Mouse (Mus musculus) adrenal gland, postnatal 4 days (tissue): ENCODE results near the gene Slit3. TPM values are rescaled to one million over a fixed set of nuclear protein-coding genes. Genes with fewer than 3 reads are reported as not detected.

Experiments used
- DNase-seq, 2 experiments: peaks; one replicate each; pipeline ENCODE4 v3.0.0; 2021 to 2022; ENCODE audit warnings: low spot score in 2 of 2, mixed read lengths in 2 of 2
- total RNA-seq, 2 experiments: library from RNA; stranded (reverse); gene quantifications; 2 replicates each; pipeline ENCODE4 v1.2.3; 2021

Slit3 gene
- total RNA-seq, 2 experiments from 2014 or later = 60.3 to 62.2 TPM

DNA sequence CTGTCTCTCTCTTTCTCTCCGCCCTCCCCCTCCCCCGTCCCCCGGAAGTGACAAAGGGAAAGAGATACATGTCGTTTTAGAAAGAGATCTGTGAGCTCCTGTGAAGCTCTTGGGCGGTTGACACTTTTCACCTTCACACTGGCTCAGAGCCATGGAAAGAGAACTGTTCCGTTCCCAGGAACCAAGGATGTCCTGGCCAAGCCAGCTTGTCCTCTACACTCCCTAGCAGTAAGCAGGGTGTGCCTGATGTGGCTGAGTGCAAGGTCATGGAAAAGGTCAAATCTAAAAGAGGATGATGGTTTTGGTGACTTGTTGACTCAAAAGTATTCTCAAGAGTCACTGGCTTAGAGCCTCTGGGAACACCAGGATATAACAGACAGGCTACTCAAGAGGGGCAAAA lies 219.7 kb downstream of the Slit3 start:
- no peak for DNase-seq

DNA sequence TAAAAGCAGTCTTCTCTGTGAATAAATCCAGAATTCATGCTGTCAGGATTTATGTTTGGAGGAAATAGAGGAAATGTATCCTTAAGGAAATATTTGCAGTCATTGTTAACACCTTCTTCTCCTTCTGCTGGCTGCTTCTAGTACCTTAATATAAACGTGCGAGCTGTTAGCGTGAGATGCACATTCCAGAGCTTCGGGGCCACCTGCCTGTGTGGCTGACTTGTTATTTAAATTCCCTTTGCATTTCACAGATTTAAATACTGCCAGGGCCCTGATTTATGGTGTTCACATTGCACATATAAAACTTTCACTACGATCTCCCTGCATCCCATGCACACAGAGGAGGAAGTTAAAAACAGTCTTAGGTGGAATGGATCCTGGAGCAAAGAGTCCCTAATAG lies 221.5 kb downstream of the Slit3 start:
- no peak for DNase-seq

DNA sequence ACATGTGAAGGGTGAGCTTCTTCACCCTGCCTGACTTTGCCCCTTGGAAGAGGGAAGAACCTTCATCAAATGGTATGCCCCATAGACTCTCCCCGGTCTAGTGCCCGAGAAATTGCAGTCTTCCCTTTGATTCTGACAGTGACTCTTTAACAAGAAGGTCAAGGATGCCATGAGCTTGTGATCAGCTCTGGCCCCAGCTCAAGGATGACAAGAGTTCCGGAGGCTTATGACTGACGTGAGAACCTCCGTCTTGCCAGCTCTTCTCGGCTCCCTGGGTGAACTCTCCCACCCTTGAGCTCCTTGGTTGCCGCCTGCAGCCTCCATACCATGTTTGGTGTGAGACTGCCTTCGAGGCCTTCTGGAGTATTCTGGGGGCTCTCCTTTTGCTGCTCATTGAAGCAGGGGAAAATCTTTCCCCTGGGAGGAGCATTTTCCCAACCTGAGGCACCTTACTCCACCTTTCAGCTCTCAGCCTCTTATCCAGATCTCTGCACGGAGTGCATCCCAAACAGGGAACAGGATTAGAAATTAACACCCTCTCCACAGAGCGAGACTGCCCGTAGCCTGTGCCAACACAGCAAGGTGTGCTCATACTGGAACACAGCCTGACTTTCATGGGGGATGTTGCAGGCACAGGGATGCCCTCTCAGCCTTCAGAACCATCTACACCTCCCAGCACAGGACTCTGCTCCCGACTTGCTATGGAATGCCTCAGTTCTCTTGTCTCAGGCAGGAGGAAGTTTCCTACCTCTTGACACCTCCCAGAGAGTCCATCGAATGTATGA lies 224.9 kb downstream of the Slit3 start:
- no peak for DNase-seq

DNA sequence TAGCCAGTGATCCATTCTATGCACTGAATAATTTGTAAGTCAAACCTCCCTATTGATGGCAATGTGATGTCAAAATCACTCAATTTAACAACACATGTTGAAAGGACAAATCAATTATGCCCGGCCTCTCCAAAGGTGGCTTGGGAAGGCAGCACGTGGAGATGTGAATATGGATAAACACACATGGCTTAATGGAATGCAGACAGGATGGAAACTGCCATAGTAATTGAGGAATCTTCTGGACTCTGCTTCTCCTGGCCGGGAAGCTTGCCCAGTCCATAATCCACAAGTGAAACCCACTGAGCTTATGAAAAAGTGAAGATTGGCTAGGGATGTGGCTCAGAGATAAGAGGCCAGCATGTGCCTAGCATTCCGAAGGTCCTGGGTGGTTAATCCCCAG lies 227.1 kb downstream of the Slit3 start:
- DNase-seq = no peak

DNA sequence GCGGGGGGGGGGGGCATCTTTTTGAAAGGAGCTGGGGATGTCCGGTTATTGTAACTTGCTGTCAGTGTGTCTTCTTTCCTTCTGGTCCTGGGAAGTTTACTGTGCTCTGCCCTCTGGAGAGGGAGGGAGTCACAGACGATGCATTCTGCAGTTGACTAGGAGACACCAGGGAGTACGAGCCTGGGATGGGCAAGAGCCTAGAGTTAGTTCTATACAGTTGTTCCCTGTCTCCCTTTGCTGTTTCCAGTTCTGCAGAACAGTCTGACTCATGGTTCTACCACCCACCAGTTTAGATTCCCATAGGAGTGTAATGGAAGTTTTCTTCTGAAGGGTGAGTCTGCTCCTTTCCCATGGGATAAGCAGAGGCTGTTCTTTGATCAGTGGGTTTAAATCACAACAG lies 229.9 kb downstream of the Slit3 start:
- DNase-seq = no peak

DNA sequence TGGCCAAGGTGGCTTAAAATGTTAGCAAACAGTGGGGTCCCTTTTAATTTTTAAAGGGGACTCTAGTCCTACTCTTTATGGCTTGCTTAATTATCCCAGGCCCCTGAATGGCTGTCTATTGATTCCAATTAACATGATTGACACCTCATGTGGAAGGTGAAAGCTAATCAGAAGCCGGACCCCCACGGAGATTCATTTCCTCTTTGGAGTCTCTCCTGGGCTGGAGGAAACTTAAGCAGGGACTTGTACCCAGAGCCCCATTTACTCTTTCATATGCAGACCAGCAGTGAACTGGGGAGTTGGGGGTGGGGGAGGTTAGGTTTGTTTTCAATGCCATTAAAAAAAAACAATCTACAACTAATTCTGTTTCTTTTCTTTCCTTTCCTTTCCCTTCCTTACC lies 230.4 kb downstream of the Slit3 start:
- no peak for DNase-seq

DNA sequence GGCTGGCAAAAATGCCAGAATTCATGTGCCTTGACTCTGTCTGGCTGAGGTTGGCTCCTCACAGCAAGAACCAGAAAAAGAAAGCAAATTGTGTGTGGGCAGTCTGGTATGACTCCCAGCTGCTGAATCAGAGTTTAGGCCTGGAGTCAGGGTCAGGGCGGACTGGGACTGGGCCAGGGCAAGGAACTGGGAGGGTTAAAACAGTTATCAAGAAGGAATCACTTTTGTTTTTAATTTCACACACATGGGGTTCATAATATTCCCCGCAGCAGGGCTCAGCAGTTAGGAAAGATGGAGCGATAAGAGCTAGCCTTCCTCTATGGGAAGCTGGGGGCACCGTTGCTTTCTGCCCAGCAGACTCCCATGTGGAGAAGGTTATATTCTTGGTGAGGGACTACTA lies 234.8 kb downstream of the Slit3 start:
- no peak for DNase-seq

DNA sequence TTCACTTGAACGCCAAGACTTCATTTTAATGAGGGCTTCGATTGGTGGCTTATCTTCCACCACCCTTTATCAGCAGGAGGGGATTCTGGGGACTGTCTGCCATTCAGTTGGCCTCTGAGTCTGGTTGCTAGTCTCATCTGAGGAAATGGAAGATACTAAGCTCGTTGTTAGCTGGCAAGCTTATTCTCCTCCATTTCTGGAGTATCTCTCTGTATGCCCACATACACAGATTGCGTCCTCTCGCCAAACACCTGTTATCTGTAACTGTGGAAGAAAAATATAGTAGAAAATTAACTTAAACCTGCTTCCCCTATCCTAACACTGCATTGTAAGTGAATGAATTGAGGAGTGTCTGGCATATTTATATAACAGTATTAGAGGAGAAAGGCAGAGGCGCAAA lies 240.0 kb downstream of the Slit3 start:
- DNase-seq = no peak

DNA sequence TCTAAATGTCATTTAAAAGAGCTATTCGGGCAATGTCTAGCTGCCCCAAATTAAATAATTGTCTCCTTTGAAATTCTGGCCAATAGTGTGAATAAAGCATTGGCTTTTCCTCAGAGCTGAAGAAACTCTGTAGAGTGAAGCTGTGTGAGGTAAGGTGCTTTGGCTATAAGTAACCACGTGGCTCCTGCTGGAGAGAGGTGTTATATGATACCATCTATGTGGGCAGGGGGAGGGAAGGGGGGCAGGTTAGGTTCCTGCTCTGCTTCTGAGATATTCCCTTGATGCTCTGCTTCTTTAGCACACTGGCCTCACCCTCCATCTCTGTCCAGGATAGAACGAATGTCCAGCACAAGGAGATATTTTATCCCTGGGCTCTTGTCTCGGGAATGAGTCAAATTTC lies 242.0 kb downstream of the Slit3 start:
- no peak for DNase-seq

DNA sequence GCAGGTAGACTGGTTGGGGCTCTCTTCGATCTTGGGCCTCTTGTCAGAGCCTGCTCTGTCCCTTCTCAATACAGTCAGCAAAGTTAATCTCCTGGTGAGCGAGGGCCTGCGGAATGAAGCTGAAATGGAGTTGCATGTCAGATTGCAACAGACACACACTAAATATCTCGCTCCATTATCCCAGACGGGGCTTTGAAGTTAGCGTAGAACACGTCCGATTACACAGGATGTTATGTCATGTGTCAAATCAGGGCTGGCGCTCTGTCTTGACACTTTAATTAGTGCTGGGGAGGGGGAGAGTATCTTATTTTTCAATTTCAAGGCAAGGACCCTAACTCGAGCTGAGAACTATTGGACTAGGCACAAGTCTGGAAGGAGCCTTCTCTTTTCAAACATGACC lies 243.4 kb downstream of the Slit3 start:
- DNase-seq = no peak

DNA sequence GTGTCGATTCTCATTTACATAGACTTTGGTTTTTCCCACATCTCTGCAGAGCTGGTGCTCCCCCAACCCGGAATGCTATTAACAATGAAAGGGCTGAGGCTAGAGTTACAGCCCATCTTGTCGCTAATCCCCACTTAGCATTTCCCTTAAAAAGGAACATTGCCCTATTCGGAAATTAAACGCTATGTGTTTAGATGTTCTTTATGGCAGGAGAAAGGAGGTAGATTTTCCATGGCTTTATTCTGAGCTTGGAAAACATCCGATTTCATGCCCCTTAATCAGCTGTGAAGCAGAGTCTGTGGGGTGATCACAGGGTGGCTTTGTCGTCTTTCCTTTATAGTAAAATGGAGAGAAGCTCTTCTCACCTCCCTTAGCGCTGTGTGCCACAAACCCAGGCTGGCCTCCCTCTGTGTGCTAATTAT lies 244.5 kb downstream of the Slit3 start:
- DNase-seq = no peak

DNA sequence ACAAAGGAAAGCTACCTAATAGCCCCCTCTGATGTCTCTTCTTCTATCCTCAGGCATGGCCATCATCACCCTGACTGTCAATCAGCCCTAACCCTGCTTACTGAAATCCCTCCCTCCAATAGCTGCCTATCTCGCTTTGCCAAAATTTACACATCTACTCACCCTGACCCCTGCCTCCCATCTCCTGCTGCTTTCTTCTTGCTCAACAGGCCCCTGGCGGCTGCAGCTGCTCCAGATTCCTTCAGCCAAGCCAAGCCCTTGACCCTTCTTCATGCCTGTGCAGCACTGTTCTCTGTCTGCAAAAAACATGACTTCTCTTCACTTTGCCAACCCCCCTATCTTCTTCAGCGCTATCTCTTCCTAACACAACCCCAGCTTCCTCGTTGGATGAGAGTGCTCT lies 245.6 kb downstream of the Slit3 start:
- no peak for DNase-seq

DNA sequence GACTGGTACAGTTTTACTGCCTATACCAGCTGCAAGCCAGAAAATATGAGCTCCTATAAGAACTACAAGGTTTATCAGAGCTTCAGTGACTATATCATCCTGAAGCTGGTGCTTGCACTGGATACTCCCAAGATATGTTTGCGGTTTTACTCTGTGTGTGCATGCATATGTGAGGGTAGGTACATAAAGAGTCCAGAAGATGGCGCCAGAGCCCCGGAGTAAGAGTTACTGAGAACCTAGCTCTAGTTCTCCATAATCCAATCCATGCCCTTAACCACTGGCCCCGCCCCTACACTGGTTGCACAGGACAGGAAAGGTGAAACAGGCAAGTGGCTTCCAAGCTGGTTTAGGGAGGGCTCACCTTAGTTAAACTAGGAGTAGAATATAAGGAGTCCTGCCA lies 246.2 kb downstream of the Slit3 start:
- DNase-seq = no peak

DNA sequence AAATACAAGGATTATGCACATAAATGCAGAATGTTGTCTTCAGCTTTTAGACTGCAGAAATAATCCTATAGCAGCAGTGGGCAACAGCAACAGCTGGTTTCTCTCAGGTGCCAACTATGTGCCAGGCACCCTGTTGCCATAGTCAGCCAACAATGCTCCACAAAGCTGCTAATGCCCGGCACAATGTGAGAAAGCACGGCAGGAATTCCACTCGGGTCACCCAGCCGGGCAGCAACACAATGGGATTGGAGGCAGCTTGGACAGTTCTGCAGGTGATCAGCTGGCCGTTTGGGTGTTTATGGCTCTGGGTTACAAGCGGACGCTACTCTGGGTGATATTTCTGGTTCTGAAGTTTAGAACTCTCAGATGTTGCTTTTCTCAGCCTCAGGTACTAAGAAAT lies 248.9 kb downstream of the Slit3 start:
- no peak for DNase-seq

DNA sequence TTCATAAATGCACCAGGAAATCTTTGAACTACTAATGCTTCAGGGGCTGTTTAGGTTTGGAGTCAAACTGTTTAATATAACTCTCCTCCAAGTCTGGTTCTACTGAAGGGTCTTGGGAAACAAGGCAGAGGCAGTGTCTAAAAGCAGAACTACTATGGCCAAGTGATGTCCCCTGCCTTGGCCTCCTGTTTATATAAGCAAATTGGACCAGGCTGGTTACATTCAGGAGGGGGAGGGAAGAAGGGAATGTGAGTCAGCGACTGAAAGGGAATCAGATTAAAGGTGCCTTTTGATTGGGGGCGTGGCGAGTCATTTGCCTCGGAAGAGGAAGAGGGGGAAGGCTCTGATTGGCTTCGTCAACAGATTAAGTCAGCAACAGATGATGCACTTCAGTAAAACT lies 249.7 kb downstream of the Slit3 start:
- no peak for DNase-seq

DNA sequence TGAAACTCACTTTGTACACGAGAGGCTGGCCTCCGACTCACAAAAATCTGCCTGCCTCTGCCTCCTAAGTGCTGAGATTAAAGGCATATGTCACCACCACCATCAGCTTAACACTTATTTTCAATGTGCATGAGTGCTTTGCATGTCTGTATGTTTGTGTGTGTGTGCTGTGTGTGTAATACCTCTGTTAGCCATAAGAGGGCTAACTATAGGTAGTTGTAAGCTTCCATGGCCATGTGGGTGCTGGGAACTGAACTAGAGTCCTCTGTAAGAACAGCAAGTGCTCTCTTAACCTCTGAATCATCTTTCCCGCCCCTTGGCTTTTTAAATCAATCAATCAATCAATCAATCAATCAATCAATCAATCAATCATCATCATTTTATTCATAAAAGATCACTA lies 251.4 kb downstream of the Slit3 start:
- DNase-seq = no peak

DNA sequence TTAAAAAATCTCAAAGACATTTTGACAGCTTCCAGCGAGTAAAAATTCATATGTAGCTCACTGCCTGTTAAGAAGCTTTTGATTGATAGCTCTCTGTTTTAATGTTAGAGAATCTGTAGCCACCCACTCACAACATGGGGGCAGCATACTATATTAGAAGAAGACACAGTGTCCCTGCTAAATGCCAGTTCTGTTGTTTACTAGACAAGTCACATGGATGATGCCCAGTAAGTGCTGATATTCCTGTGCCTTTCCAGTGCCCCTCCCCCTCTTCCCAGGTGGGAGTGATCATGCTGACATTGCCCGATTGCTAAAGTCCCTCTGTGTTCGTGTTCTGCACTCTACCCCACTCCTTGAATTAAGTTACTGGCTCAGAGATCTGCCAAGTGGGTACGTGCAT lies 254.0 kb downstream of the Slit3 start:
- no peak for DNase-seq

DNA sequence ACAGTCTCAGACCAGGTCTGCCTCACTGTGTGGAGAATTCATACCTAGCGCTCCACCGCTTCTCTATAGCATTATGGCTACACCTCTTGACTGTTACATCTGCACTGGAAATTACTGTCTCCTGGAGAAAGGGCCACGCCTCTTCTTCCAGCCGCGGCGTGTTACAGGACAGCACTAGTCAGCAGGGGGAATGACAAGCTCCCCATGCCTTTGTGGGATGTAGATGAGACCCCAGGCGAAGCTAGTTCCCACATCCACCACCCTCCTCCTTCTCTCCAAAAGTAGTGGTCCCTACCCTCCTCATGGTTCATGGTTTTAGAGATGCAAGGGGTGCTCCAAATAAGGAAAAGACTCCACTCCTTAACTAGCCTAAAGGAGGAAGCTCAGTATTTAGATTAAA lies 257.8 kb downstream of the Slit3 start:
- no peak for DNase-seq

DNA sequence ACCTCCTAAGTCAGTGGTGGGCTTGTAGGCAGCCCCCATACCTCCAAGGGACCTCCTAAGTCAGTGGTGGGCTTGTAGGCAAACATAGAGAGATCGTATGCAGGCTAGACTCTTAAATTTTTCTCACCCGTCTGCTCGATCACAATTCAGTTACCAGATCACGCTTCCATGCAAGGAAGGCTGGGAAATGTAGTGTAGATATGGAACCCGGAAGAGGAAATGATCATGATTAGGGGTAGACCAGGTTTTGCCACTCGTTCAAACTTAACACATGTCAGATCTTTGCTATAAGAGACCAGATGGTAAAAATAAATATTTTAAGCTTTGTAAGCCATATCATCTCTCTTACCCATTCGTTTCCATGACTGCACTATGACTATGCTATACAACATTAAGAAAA lies 258.4 kb downstream of the Slit3 start:
- DNase-seq = no peak

DNA sequence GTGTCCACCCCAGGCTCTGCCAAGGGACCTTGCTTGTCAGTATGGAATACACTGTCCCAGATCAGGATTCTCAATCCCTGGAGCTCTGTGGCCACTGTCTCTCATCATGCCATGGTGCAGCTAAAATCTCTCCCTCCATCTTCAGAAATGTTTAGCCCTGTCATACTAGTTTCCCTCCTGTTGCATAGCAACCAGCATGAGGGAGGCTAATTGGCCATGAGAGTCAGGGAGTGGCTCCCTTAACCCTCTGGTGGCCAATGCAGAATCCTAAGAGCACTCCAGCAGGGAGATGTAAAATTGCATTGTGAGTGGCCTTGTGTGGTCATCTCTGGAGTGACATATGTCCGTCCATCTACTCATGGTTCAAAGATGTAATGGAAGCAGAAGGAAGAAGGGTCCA lies 259.7 kb downstream of the Slit3 start:
- DNase-seq = no peak

DNA sequence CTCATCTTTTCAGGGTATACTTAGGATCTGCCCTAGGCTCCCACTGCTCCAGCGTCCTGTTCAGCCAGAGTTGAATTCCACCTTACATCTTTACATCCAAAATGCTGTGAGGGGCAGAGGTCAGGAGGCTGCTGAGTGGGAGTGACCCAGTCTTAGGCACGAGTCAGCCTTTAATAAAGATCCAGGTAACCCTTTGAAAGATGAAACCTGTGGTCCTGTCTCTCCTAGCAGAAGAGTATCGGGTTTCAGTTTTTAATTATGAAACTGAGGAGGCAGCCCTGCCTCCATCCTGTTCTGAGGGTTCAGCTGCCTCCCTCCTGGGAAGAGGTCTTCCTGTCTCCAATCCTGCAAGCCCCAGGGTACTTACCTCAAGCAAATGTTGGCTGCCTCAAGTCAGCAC lies 264.4 kb downstream of the Slit3 start:
- DNase-seq = no peak

DNA sequence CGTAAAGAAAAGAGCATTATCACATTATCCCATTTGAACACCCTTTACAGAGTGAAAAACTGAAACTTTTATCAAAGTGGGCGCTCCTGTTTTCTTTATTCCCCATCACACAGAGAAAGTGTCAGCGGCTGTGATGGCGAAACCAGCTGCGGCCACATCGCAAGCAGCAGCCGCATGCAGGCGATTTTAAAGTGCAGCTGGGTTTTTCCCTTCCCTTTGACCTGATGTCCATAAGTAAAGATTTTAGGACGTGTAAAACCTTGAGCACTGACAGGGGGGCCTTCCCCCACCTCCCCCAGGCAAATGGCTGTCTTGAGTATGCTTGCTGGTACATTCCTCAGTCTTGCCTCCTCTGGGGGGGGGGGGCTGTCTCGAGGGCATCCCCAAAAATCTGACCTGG lies 266.8 kb downstream of the Slit3 start:
- no peak for DNase-seq

DNA sequence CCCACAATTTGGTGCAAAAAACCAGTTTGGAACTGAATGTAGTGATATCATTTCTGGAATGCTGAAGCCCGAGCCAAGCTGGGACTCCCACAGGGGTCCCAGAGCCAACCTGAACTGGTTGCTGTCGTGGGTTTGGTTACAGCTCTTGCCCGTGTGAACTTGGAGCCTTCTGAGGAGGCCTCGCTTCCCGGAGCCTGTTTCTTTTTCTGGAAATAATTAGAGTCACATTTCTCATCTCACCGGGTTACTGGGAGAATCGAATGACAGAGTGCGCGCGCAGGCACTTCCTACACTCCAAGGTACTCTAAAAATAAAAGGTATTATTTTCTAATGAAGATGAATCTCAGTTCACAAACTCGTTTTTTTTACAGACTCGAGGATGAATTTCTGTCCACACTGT lies 267.4 kb downstream of the Slit3 start:
- DNase-seq = no peak

DNA sequence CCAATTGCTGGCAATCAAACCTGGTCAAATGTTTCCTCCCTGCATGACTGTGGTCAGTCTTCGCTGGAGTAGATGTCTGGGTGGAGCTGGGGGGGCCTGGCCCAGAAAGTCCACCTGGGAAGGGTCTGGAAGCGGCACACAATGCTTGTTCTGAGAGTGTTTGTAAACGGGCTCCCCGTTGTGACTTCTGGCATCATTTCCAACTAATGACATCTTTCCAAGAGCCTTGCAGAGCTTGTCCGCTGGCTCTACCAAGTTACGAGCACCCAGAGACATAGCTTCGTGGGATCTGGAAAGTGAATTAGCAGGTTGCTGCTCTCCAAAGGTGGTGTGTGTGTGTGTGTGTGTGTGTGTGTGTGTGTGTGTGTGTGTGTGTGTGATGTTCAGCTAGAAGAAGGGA lies 268.3 kb downstream of the Slit3 start:
- DNase-seq = no peak
